22 mouse cellular contexts compared by ENCODE assay signal in the genomic region with DNA sequence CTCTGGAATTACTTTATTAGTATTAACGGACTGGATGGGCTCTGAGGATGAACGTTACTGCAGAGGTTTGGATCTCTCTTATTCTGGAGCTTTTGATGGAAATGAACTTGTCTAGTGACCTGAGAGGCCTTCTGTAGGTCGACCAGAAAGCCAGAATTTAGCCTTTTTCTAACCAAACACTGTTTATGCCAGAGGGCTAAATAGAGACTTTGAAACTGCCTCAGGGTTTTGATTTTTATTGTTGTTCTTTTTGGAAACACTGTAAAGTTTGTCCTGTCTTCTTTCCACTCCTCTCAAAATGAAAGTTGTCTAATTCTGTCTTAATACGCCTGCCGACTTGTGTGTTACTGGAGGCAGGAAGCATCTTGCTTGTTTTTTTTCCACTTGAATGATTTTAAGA. TPM values are rescaled to one million over a fixed set of nuclear protein-coding genes. Genes with fewer than 3 reads are reported as not detected.
DNase-seq lines count a peak whose midpoint lies in the region; TF ChIP-seq lines count a peak whose summit lies in the region.
"Had no signal": no experiment of that assay in that cellular context is flagged by ENCODE, and none has a peak within 500 bp of the region (broad histone marks: within the 10 kb centered on the region; RNA-seq: fewer than 3 reads in every experiment).

No protein-coding gene starts in this region.

- H3K9me3 ChIP-seq in limb, embryonic 10.5 days (replicated peaks): no peaks in the 10 kb centered on the region
- H3K9me3 ChIP-seq: embryonic facial prominence, embryonic 12.5 days; embryonic facial prominence, embryonic 15.5 days; hindbrain, embryonic 10.5 days; hindbrain, embryonic 13.5 days had no signal

- peak overlapping the region; percentile 48; the same call in 1 of the 2 replicates for H3K27ac ChIP-seq in gastrocnemius, adult 2 months
- H3K27ac ChIP-seq in limb, embryonic 10.5 days: no peak overlapping the region
- H3K27ac ChIP-seq: embryonic facial prominence, embryonic 12.5 days; embryonic facial prominence, embryonic 15.5 days; hindbrain, embryonic 10.5 days; hindbrain, embryonic 13.5 days had no signal

- peaks cover 86% of the 10 kb centered on the region for H3K36me3 ChIP-seq in limb, embryonic 10.5 days

- no peaks in the 10 kb centered on the region for H3K4me1 ChIP-seq in limb, embryonic 10.5 days
- H3K4me1 ChIP-seq: hindbrain, embryonic 10.5 days; hindbrain, embryonic 13.5 days had no signal

- intact Hi-C loops in gastrocnemius, adult 2 months (cut with DNase I): loop anchor here (5.0 kb wide), 1 partner anchor 47 kb away; the partner anchor contains the start of gene Cemip2

- no peak for DNase-seq in gastrocnemius, adult 2 months
- no peak for DNase-seq in gastrocnemius, adult 8-10 months (ENCODE audit: low spot score in 2 of 2)
- peak; percentile 42 for DNase-seq in kidney, adult 9 months
- DNase-seq in kidney, adult 18-20 months: no peak
- peak; percentile 22 for DNase-seq in induced T-regulatory cell, adult 2 months (ENCODE audit: low read depth)
- no peak for DNase-seq in limb, embryonic 10.5 days (ENCODE audit: low spot score)
- DNase-seq: adrenal gland, adult 2 months; adrenal gland, postnatal 14 days; B cell, adult 2 months; cerebellum, adult 11 months; cerebellum, adult 2 months; cerebellum, postnatal 25 days; forebrain, postnatal 0 days; gastrocnemius, postnatal 10 days; gastrocnemius, postnatal 36 days; heart, postnatal 10 days; heart, postnatal 36 days had no signal

- WGBS in limb, embryonic 10.5 days: 93% methylated on average over 5 of the region's 5 CpGs

- no peaks in the 10 kb centered on the region for H3K27me3 ChIP-seq in limb, embryonic 10.5 days (ENCODE audit: low read depth, poor library complexity, severe bottlenecking)
- H3K27me3 ChIP-seq: CH12.LX; embryonic facial prominence, embryonic 12.5 days; embryonic facial prominence, embryonic 15.5 days; hindbrain, embryonic 13.5 days had no signal

- H3K4me3 ChIP-seq in gastrocnemius, adult 2 months: no peak overlapping the region
- no peak overlapping the region for H3K4me3 ChIP-seq in limb, embryonic 10.5 days
- H3K4me3 ChIP-seq: embryonic facial prominence, embryonic 12.5 days; embryonic facial prominence, embryonic 15.5 days; hindbrain, embryonic 10.5 days; hindbrain, embryonic 13.5 days had no signal

- TF ChIP-seq CTCF in gastrocnemius, adult 2 months (IDR thresholded peaks at IDR 0.05): no peak

RNA-seq across cellular contexts. Expression of gene Cemip2, which starts 46.0 kb away (rescaled TPM):
- total RNA-seq in gastrocnemius, adult 2 months (2021): 1 to 10 TPM; 6.9 to 8.8 TPM
- 10 to 100 TPM in 3 of 4 experiments, 1 to 10 TPM in 1; 9.7 to 13.0 (median 11.2) TPM for total RNA-seq in gastrocnemius, adult 8-10 months (2022)
- 39.3 and 51.7 TPM in 2 replicates for polyA plus RNA-seq in limb, embryonic 10.5 days (2016; fragmentation: Nextera tagmentation; extraction: Ambion mirVana)

Comparison
In these comparisons a context has a peak if more than half of its experiments do, and no peak if none do; other contexts are left out.
1. DNase-seq: peak in kidney, adult 9 months (single experiment) and induced T-regulatory cell, adult 2 months (single experiment); none in gastrocnemius, adult 2 months (single experiment), gastrocnemius, adult 8-10 months (0 of 2), kidney, adult 18-20 months (single experiment) and limb, embryonic 10.5 days (single experiment).